Mouse (Mus musculus) spleen, adult 12 weeks (tissue): ENCODE data around the gene 9530002B09Rik.

Experiments
- DNase-seq: peaks from one replicate; pipeline ENCODE4 v3.0.0; 2022; ENCODE audit warnings: low spot score

The 9530002B09Rik gene

GRCm38 (mm10) chr4:122688975-122689374 lies at the start of gene 9530002B09Rik:
Gene 9530002B09Rik (plus strand): TSS chr4:122689275.
- DNase-seq = no peak
